Mouse (Mus musculus) neural tube, embryonic 11.5 days (tissue): ENCODE measurements around the gene Cdk15. TPM values are rescaled to one million over a fixed set of nuclear protein-coding genes. Genes with fewer than 3 reads are reported as not detected.

Experiments used
- ATAC-seq: fragments of 200-750 bp; cut with Nextera tagmentation; 2 replicates; pipeline ENCODE4 v1.8.0; 2017; ENCODE audit warnings: moderate number of reproducible peaks, mild to moderate bottlenecking, moderate TSS enrichment, moderate library complexity; ENCODE audit not compliant: insufficient read depth, low FRiP score, low TSS enrichment
- DNase-seq: peaks from one replicate; pipeline ENCODE4 v3.0.0-alpha.2; 2015; ENCODE audit warnings: low spot score
- H3K27ac ChIP-seq: fragments of 300-500 bp; sonication (generic); 2 replicates; pipeline ENCODE4 v1.5.1; 2014; ENCODE audit warnings: low read depth, mild to moderate bottlenecking, low read length
- H3K27me3 ChIP-seq: fragments of 300-500 bp; sonication (generic); 2 replicates; pipeline ENCODE4 v1.6.1; 2014; ENCODE audit warnings: mild to moderate bottlenecking, low read length, mixed read lengths; ENCODE audit not compliant: control insufficient read depth, insufficient read depth
- H3K36me3 ChIP-seq: fragments of 300-500 bp; sonication (generic); 2 replicates; pipeline ENCODE4 v1.6.1; 2014; ENCODE audit warnings: mild to moderate bottlenecking, low read length, moderate library complexity, mixed read lengths; ENCODE audit not compliant: control insufficient read depth, insufficient read depth
- H3K4me1 ChIP-seq: fragments of 300-500 bp; sonication (generic); 2 replicates; pipeline ENCODE4 v1.6.1; 2014; ENCODE audit warnings: low read length, mixed read lengths; ENCODE audit not compliant: control insufficient read depth, insufficient read depth
- H3K4me2 ChIP-seq: fragments of 300-500 bp; sonication (generic); 2 replicates; pipeline ENCODE4 v1.6.1; 2014; ENCODE audit warnings: low read depth, mild to moderate bottlenecking, moderate library complexity
- H3K4me3 ChIP-seq: fragments of 300-500 bp; sonication (generic); 2 replicates; pipeline ENCODE4 v1.5.1; 2014; ENCODE audit warnings: low read depth, low read length
- H3K9ac ChIP-seq: fragments of 300-500 bp; sonication (generic); 2 replicates; pipeline ENCODE4 v1.6.1; 2014; ENCODE audit warnings: mild to moderate bottlenecking, low read length
- H3K9me3 ChIP-seq: fragments of 300-500 bp; sonication (generic); 2 replicates; pipeline ENCODE4 v1.6.1; 2016; ENCODE audit warnings: low read length; ENCODE audit not compliant: control insufficient read depth
- WGBS: fragments of 180-500 bp; shearing (Covaris S2); extraction: QIAGEN DNeasy Blood & Tissue Kit; methylation state at CpG from one replicate; pipeline ENCODE4 v1.1.7; 2014; 5-methylcytosine and 5-hydroxymethylcytosine counted together
- polyA plus RNA-seq: library from polyadenylated mRNA; unstranded; fragments of >200 nt; fragmentation: Nextera tagmentation; extraction: Ambion mirVana; gene quantifications from 2 replicates; pipeline ENCODE4 v1.2.1, GENCODE M21; 2014

Gene Cdk15
- polyA plus RNA-seq, 1 experiment from 2014 or later, result 0.31 TPM

GRCm38 (mm10) chr1:59342146-59342545 lies 85.4 kb downstream of the Cdk15 start:
- no peak for ATAC-seq
- H3K4me2 ChIP-seq, result no peak overlapping the region
- H3K4me3 ChIP-seq, result no peak overlapping the region
- 42% methylated on average over 6 of the region's 6 CpGs for WGBS
- no peak for DNase-seq
- peaks cover 9% of the 10 kb centered on the region; the same call in 1 of the 2 replicates for H3K4me1 ChIP-seq
- H3K9me3 ChIP-seq, result 0 out of 2 replicates have a peak, but pooled peaks cover 4% of the 10 kb centered on the region
- peak overlapping the region; percentile 47; the same call in 1 of the 2 replicates for H3K27ac ChIP-seq
- H3K9ac ChIP-seq, result no peak overlapping the region
- no peaks in the 10 kb centered on the region for H3K36me3 ChIP-seq
- H3K27me3 ChIP-seq, result no peaks in the 10 kb centered on the region

DNA sequence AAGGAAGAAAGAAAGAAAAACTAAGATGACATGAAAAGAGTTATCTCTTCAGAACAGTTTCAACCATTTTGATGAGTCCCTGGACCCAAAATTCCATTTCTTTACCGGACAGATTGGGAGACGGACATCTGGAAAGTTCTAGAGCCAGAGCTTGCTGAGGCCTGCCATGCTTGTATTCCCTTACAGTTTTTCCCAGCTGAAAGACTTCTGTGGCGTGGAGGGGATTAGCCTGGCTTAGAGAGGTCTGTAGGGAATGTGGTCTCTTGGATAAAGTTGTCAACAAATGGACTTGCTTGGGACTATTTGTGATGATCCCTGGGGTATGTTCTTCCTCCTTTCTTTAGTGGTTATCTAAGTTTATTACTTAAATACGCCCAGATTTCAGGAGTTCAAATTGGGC lies 96.0 kb downstream of the Cdk15 start:
- WGBS, result 76% methylated on average over 4 of the region's 4 CpGs
- no peaks in the 10 kb centered on the region for H3K27me3 ChIP-seq
- no peak overlapping the region for H3K4me2 ChIP-seq
- H3K9me3 ChIP-seq, result no peaks in the 10 kb centered on the region
- no peak overlapping the region for H3K27ac ChIP-seq
- ATAC-seq, result no peak
- no peak overlapping the region for H3K4me3 ChIP-seq
- no peak for DNase-seq
- no peak overlapping the region for H3K9ac ChIP-seq
- H3K36me3 ChIP-seq, result no peaks in the 10 kb centered on the region
- no peaks in the 10 kb centered on the region for H3K4me1 ChIP-seq

- Histone ChIP-seq H3K9me3 (no peaks in the 10 kb centered on the region), H3K27ac (no peak overlapping the region), H3K9ac (no peak overlapping the region), H3K27me3 (no peaks in the 10 kb centered on the region), H3K4me3 (no peak overlapping the region), H3K4me2 (no peak overlapping the region), H3K4me1 (no peaks in the 10 kb centered on the region), H3K36me3 (no peaks in the 10 kb centered on the region)
- WGBS, result 82% methylated on average over 9 of the region's 9 CpGs
- ATAC-seq (no peak), DNase-seq (no peak)
These were observed 98.7 kb downstream of the Cdk15 start for GRCm38 (mm10) chr1:59355440-59355839.

- WGBS, result 88% methylated on average over 9 of the region's 9 CpGs
- Histone ChIP-seq H3K4me2 (no peak overlapping the region), H3K27me3 (no peaks in the 10 kb centered on the region), H3K27ac (no peak overlapping the region), H3K4me1 (no peaks in the 10 kb centered on the region), H3K36me3 (no peaks in the 10 kb centered on the region), H3K4me3 (no peak overlapping the region), H3K9ac (no peak overlapping the region), H3K9me3 (no peaks in the 10 kb centered on the region)
- DNase-seq (no peak), ATAC-seq (no peak)
These were observed 102.4 kb downstream of the Cdk15 start for GRCm38 (mm10) chr1:59359136-59359535.

GRCm38 (mm10) chr1:59360834-59361233 lies 104.1 kb downstream of the Cdk15 start:
- H3K36me3 ChIP-seq, result no peaks in the 10 kb centered on the region
- no peaks in the 10 kb centered on the region for H3K4me1 ChIP-seq
- 71% methylated on average over 3 of the region's 3 CpGs for WGBS
- H3K27me3 ChIP-seq, result no peaks in the 10 kb centered on the region
- no peak overlapping the region for H3K4me2 ChIP-seq
- no peak overlapping the region for H3K4me3 ChIP-seq
- ATAC-seq (no peak), DNase-seq (no peak)
- H3K27ac ChIP-seq, result no peak overlapping the region
- no peaks in the 10 kb centered on the region for H3K9me3 ChIP-seq
- H3K9ac ChIP-seq, result no peak overlapping the region

DNA sequence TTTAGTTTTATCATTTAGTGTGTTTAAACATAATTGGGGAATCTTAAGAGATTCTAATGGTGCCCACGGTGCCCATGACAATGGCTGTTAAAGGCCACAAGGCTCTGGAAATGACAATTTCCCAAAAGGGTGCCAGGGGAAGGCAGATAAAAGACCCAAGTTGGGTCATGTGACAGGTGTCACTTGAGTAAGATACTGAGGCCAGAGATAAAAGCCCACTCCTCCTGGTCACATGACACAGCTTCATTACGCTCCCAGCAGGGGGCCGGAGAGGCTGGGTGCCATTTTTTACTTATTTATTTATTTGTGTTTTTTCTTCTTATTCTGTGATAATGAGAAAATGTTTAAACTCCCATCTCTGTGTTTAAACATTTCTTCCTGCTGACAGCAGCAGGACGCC lies 104.8 kb downstream of the Cdk15 start:
- no peaks in the 10 kb centered on the region for H3K27me3 ChIP-seq
- no peak overlapping the region for H3K9ac ChIP-seq
- H3K4me2 ChIP-seq, result no peak overlapping the region
- no peak overlapping the region for H3K4me3 ChIP-seq
- DNase-seq (no peak), ATAC-seq (no peak)
- H3K9me3 ChIP-seq, result no peaks in the 10 kb centered on the region
- H3K27ac ChIP-seq, result no peak overlapping the region
- no peaks in the 10 kb centered on the region for H3K4me1 ChIP-seq
- 75% methylated on average over 4 of the region's 4 CpGs for WGBS
- no peaks in the 10 kb centered on the region for H3K36me3 ChIP-seq

GRCm38 (mm10) chr1:59361966-59362365 lies 105.3 kb downstream of the Cdk15 start:
- Histone ChIP-seq H3K9me3 (no peaks in the 10 kb centered on the region), H3K4me1 (no peaks in the 10 kb centered on the region), H3K36me3 (no peaks in the 10 kb centered on the region), H3K4me2 (no peak overlapping the region), H3K27me3 (no peaks in the 10 kb centered on the region), H3K27ac (no peak overlapping the region), H3K9ac (no peak overlapping the region), H3K4me3 (no peak overlapping the region)
- 81% methylated on average over 4 of the region's 4 CpGs for WGBS
- DNase-seq (no peak), ATAC-seq (no peak)

GRCm38 (mm10) chr1:59364463-59365040 lies 107.8 kb downstream of the Cdk15 start:
- Histone ChIP-seq H3K4me3 (no peak overlapping the region), H3K27me3 (no peaks in the 10 kb centered on the region), H3K36me3 (no peaks in the 10 kb centered on the region), H3K9me3 (no peaks in the 10 kb centered on the region), H3K27ac (no peak overlapping the region), H3K4me1 (peaks cover 10% of the 10 kb centered on the region), H3K9ac (no peak overlapping the region), H3K4me2 (no peak overlapping the region)
- WGBS, result 82% methylated on average over 9 of the region's 9 CpGs
- no peak for DNase-seq
- no peak for ATAC-seq

- Histone ChIP-seq H3K4me1 (peaks cover 10% of the 10 kb centered on the region), H3K4me3 (no peak overlapping the region), H3K4me2 (no peak overlapping the region), H3K9me3 (no peaks in the 10 kb centered on the region), H3K27ac (no peak overlapping the region), H3K9ac (no peak overlapping the region), H3K36me3 (no peaks in the 10 kb centered on the region), H3K27me3 (no peaks in the 10 kb centered on the region)
- DNase-seq (peak; percentile 28), ATAC-seq (no peak)
- 25% methylated on average over 13 of the region's 13 CpGs for WGBS
These were observed 111.4 kb downstream of the Cdk15 start for GRCm38 (mm10) chr1:59367928-59368648.
